Mouse (Mus musculus) embryonic fibroblast, embryonic 13.5 days (primary cell): ENCODE results near the gene Itih2. TPM values are rescaled to one million over a fixed set of nuclear protein-coding genes. Genes with fewer than 3 reads are reported as not detected.

Source experiments
- H3K27ac ChIP-seq: 2 replicates; pipeline ENCODE4 v1.5.1; 2012; ENCODE audit warnings: low read length, control low read depth, inconsistent platforms; ENCODE audit not compliant: insufficient read depth
- H3K4me1 ChIP-seq: 2 replicates; pipeline ENCODE4 v1.6.1; 2011; ENCODE audit warnings: low read length; ENCODE audit not compliant: control insufficient read depth, insufficient read depth
- H3K4me3 ChIP-seq: 2 replicates; pipeline ENCODE4 v1.5.1; 2011; ENCODE audit warnings: mild to moderate bottlenecking, control low read depth, low read length; ENCODE audit not compliant: insufficient read depth
- CTCF ChIP-seq: IDR thresholded peaks from 2 replicates; pipeline ENCODE4 v1.5.1; 2011; ENCODE audit warnings: mild to moderate bottlenecking, control low read depth, low read length, moderate library complexity, borderline replicate concordance; ENCODE audit not compliant: insufficient read depth
- POLR2A ChIP-seq: IDR thresholded peaks from 2 replicates; pipeline ENCODE4 v1.6.1; 2011; ENCODE audit warnings: low read depth, mild to moderate bottlenecking, control low read depth, low read length, moderate library complexity
- polyA plus RNA-seq: library from polyadenylated mRNA; stranded (reverse); fragments of >200 nt; gene quantifications from 2 replicates; pipeline ENCODE4 v1.2.4, GENCODE M21; 2011; ENCODE audit warnings: low read depth; ENCODE audit not compliant: missing spikeins, insufficient read length

Itih2 gene
- polyA plus RNA-seq, 1 experiment, result 8.9 TPM

GRCm38 (mm10) chr2:10081453-10082080 lies 49.6 kb downstream of the Itih2 start:
- TF ChIP-seq CTCF (no peak), POLR2A (no peak)
- Histone ChIP-seq H3K4me1 (peaks cover 3% of the 10 kb centered on the region; the same call in 1 of the 2 replicates), H3K4me3 (peak overlapping the region; percentile 42), H3K27ac (no peak overlapping the region)

- H3K4me1 ChIP-seq, result peaks cover 3% of the 10 kb centered on the region; the same call in 1 of the 2 replicates
- TF ChIP-seq POLR2A (peak; percentile 93), CTCF (no peak)
- peak within 1 kb of the TSS; percentile 86 for H3K4me3 ChIP-seq
- H3K27ac ChIP-seq, result peak within 1 kb of the TSS; percentile 45; the same call in 1 of the 2 replicates
These were observed 50.7 kb downstream of the Itih2 start, which contains the start of the genes Atp5c1 and Kin for GRCm38 (mm10) chr2:10080310-10081010. Gene Atp5c1, minus strand, starts transcription at chr2:10080510. Gene Kin, plus strand, starts transcription at chr2:10080593.

GRCm38 (mm10) chr2:10079745-10080309 lies 51.4 kb downstream of the Itih2 start:
- peak overlapping the region; percentile 45; the same call in 1 of the 2 replicates for H3K27ac ChIP-seq
- peak overlapping the region; percentile 86 for H3K4me3 ChIP-seq
- TF ChIP-seq CTCF, result no peak
- TF ChIP-seq POLR2A, result no peak
- peaks cover 3% of the 10 kb centered on the region; the same call in 1 of the 2 replicates for H3K4me1 ChIP-seq

GRCm38 (mm10) chr2:10076675-10077074 lies 54.5 kb downstream of the Itih2 start:
- Histone ChIP-seq H3K4me1 (peaks cover 3% of the 10 kb centered on the region; the same call in 1 of the 2 replicates), H3K27ac (no peak overlapping the region), H3K4me3 (no peak overlapping the region)
- TF ChIP-seq POLR2A (no peak), CTCF (no peak)

GRCm38 (mm10) chr2:10074470-10074869 lies 56.7 kb downstream of the Itih2 start:
- no peak overlapping the region for H3K4me3 ChIP-seq
- TF ChIP-seq POLR2A (no peak), CTCF (no peak)
- H3K4me1 ChIP-seq, result no peaks in the 10 kb centered on the region
- no peak overlapping the region for H3K27ac ChIP-seq

GRCm38 (mm10) chr2:10071751-10072150 lies 59.4 kb downstream of the Itih2 start:
- TF ChIP-seq POLR2A, result no peak
- TF ChIP-seq CTCF, result no peak
- Histone ChIP-seq H3K27ac (no peak overlapping the region), H3K4me3 (no peak overlapping the region), H3K4me1 (no peaks in the 10 kb centered on the region)

- TF ChIP-seq POLR2A (no peak), CTCF (no peak)
- H3K4me1 ChIP-seq, result no peaks in the 10 kb centered on the region
These were observed 72.4 kb downstream of the Itih2 start for GRCm38 (mm10) chr2:10058836-10059235.

GRCm38 (mm10) chr2:10051996-10052395 lies 79.2 kb downstream of the Itih2 start:
- no peak overlapping the region for H3K27ac ChIP-seq
- no peak overlapping the region for H3K4me3 ChIP-seq
- H3K4me1 ChIP-seq, result no peaks in the 10 kb centered on the region
- TF ChIP-seq POLR2A (no peak), CTCF (no peak)

More at GRCm38 (mm10) chr2:10058836-10059235, 72.4 kb downstream of the Itih2 start:
- H3K27ac ChIP-seq, result no peak overlapping the region
- H3K4me3 ChIP-seq, result no peak overlapping the region

GRCm38 (mm10) chr2:10050878-10051277 lies 80.3 kb downstream of the Itih2 start:
- H3K4me1 ChIP-seq, result no peaks in the 10 kb centered on the region
- no peak for TF ChIP-seq CTCF
- TF ChIP-seq POLR2A, result no peak
- no peak overlapping the region for H3K4me3 ChIP-seq
- H3K27ac ChIP-seq, result no peak overlapping the region

- Histone ChIP-seq H3K4me3 (peak overlapping the region; percentile 72), H3K27ac (no peak overlapping the region), H3K4me1 (no peaks in the 10 kb centered on the region)
- TF ChIP-seq POLR2A (no peak), CTCF (no peak)
These were observed 81.7 kb downstream of the Itih2 start for GRCm38 (mm10) chr2:10049456-10049855.
